Mouse (Mus musculus) intestine, embryonic 16.5 days (tissue): ENCODE measurements around the gene Diras1. TPM values are rescaled to one million over a fixed set of nuclear protein-coding genes. Genes with fewer than 3 reads are reported as not detected.
"Not testable (repeated sequence)": the region's sequence is repeated elsewhere in the genome, so short reads cannot be mapped to it uniquely, and the experiment has no call there.

Source experiments
- ATAC-seq: fragments of 200-750 bp; cut with Nextera tagmentation; 2 replicates; pipeline ENCODE4 v1.8.0; 2017; ENCODE audit warnings: moderate TSS enrichment, moderate library complexity
- H3K27ac ChIP-seq: fragments of 300-500 bp; sonication (generic); 2 replicates; pipeline ENCODE4 v1.5.1; 2014; ENCODE audit warnings: mild to moderate bottlenecking, low read length
- H3K27me3 ChIP-seq: fragments of 300-500 bp; sonication (generic); replicated peaks from 2 replicates; pipeline ENCODE4 v1.6.1; 2014; ENCODE audit warnings: low read length, control low read depth, mixed read lengths; ENCODE audit not compliant: control insufficient read depth, insufficient read depth
- H3K36me3 ChIP-seq: fragments of 300-500 bp; sonication (generic); 2 replicates; pipeline ENCODE4 v1.6.1; 2014; ENCODE audit warnings: low read length, control low read depth; ENCODE audit not compliant: control insufficient read depth, insufficient read depth
- H3K4me1 ChIP-seq: fragments of 300-500 bp; sonication (generic); 2 replicates; pipeline ENCODE4 v1.6.1; 2014; ENCODE audit warnings: low read length, control low read depth, mixed read lengths; ENCODE audit not compliant: control insufficient read depth, insufficient read depth
- H3K4me2 ChIP-seq: fragments of 300-500 bp; sonication (generic); 2 replicates; pipeline ENCODE4 v1.6.1; 2014; ENCODE audit warnings: low read depth, low read length, control low read depth
- H3K4me3 ChIP-seq: fragments of 300-500 bp; sonication (generic); 2 replicates; pipeline ENCODE4 v1.5.1; 2014; ENCODE audit warnings: mild to moderate bottlenecking, low read length
- H3K9ac ChIP-seq: fragments of 300-500 bp; sonication (generic); 2 replicates; pipeline ENCODE4 v1.6.1; 2014; ENCODE audit warnings: low read depth, low read length
- H3K9me3 ChIP-seq: fragments of 300-500 bp; sonication (generic); 2 replicates; pipeline ENCODE4 v1.6.1; 2016; ENCODE audit warnings: low read length, control low read depth; ENCODE audit not compliant: control insufficient read depth
- WGBS: fragments of 180-500 bp; shearing (Covaris S2); extraction: QIAGEN DNeasy Blood & Tissue Kit; methylation state at CpG from one replicate; pipeline ENCODE4 v1.1.7; 2014; 5-methylcytosine and 5-hydroxymethylcytosine counted together
- polyA plus RNA-seq: library from polyadenylated mRNA; unstranded; fragments of >200 nt; fragmentation: Nextera tagmentation; extraction: Ambion mirVana; gene quantifications from 2 replicates; pipeline ENCODE4 v1.2.1, GENCODE M21; 2015

The Diras1 gene
- polyA plus RNA-seq: 0.61 and 0.92 TPM in 2 replicates

DNA sequence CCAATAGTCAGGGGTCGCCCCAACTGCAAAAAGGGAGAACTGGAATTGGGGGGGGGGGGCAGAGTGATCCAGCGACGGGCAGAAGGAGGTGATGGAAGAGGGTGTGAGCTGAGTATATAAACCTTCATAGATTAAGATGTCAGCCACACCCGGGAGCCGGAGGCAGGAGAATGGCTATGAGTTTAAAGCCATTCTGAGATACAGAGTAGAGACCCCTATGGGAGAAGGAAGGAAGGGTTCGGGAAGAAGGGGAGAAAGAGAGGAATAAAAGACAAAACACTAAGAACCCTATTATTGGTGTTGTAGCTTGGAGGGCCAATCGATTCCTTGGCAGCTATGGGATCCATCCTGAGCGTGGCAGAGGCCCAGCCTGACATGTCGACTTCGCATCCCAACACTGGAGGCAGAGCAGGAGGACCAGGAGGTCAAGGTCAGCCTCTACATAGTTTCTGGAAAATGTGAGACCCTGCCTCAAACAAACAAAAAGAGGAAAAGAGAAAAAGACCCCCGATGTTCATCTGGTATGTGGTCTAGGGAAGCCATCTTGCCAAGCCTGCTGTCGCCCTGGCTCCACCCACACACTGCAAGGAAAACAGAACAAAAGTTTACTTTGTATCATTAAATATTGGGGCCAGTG, at the start of gene Diras1:
TSS of gene Diras1 (minus strand) at position 24 of the 637 bp plus-strand sequence.
- Histone ChIP-seq H3K27me3 (peaks cover 30% of the 10 kb centered on the region), H3K4me2 (peak within 1 kb of the TSS; percentile 50), H3K9ac (peak within 1 kb of the TSS; percentile 8; the same call in 1 of the 2 replicates), H3K4me1 (no peaks in the 10 kb centered on the region), H3K9me3 (no peaks in the 10 kb centered on the region), H3K27ac (no peak within 1 kb of the TSS), H3K4me3 (peak within 1 kb of the TSS; percentile 36), H3K36me3 (no peaks in the 10 kb centered on the region)
- WGBS: 45% methylated on average over 12 of the region's 12 CpGs
- no peak for ATAC-seq

DNA sequence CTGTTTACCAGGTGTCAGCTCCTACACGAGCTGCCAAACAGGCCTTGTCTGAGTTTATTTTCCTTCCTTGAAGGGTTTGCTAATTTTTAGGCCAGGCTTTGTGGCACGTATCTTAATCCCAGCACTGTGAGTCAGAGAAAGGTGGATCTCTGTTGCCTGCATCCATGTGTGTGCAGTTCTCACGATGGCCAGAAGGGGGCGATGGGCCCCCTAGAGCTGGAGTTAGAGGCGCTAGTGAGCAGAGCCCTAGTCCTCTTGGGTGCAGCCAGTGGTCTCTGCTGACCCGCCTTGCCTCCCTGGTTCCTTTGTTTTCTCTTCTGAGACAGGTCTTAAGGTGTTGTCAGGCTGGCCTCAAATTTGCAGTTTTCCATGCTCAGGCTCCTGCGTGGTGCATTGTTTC, 48.0 kb upstream of the Diras1 start:
- Histone ChIP-seq H3K9me3 (no peaks in the 10 kb centered on the region), H3K27ac (no peak overlapping the region), H3K27me3 (no peaks in the 10 kb centered on the region), H3K36me3 (peaks cover 11% of the 10 kb centered on the region; the same call in 1 of the 2 replicates), H3K4me3 (no peak overlapping the region), H3K9ac (no peak overlapping the region), H3K4me1 (peaks cover 9% of the 10 kb centered on the region), H3K4me2 (no peak overlapping the region)
- WGBS: 70% methylated on average over 7 of the region's 7 CpGs
- no peak for ATAC-seq

DNA sequence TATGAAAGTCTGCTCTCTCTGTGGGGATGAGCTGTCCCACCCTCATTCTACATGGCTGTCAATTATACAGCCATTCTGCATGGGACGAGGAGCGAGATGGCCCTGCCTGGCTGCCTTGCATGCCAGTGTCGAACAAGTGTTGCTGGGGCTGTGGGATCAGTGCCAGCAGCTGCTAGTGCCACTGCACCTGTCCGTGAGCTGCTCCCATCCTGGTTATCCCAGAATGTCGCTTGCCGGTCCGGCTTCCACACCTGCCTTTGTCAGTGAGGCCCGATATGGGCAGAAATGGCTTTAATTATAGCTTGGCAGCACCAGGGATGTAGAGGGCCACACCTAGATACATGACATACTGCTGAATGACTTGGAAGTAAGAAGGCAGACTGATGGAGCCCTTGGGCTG, 46.8 kb upstream of the Diras1 start:
- WGBS: 93% methylated on average over 8 of the region's 8 CpGs
- H3K27ac ChIP-seq: no peak overlapping the region

GRCm38 (mm10) chr10:81069836-81070235, 44.4 kb upstream of the Diras1 start, which contains the start of gene Thop1:
TSS of gene Thop1 (plus strand) at chr10:81070035.
- peak within 1 kb of the TSS; percentile 82 for H3K4me2 ChIP-seq

More for the DNA sequence above, 46.8 kb upstream of the Diras1 start:
- no peak overlapping the region for H3K4me3 ChIP-seq
- no peaks in the 10 kb centered on the region for H3K9me3 ChIP-seq
- H3K36me3 ChIP-seq: peaks cover 11% of the 10 kb centered on the region; the same call in 1 of the 2 replicates
- H3K4me2 ChIP-seq: no peak overlapping the region
- H3K27me3 ChIP-seq: no peaks in the 10 kb centered on the region
- no peak for ATAC-seq
- no peak overlapping the region for H3K9ac ChIP-seq
- peaks cover 12% of the 10 kb centered on the region for H3K4me1 ChIP-seq

GRCm38 (mm10) chr10:81068706-81069105, 43.2 kb upstream of the Diras1 start:
- peaks cover 12% of the 10 kb centered on the region for H3K4me1 ChIP-seq
- no peak for ATAC-seq
- no peak overlapping the region for H3K9ac ChIP-seq
- no peaks in the 10 kb centered on the region for H3K9me3 ChIP-seq
- H3K36me3 ChIP-seq: peaks cover 4% of the 10 kb centered on the region; the same call in 1 of the 2 replicates
- WGBS: 72% methylated on average over 5 of the region's 5 CpGs
- H3K4me3 ChIP-seq: no peak overlapping the region
- no peaks in the 10 kb centered on the region for H3K27me3 ChIP-seq
- no peak overlapping the region; the same call in 1 of the 2 replicates for H3K27ac ChIP-seq
- no peak overlapping the region for H3K4me2 ChIP-seq

More at GRCm38 (mm10) chr10:81069836-81070235, 44.4 kb upstream of the Diras1 start, which contains the start of gene Thop1:
- under 1% methylated on average over 35 of the region's 35 CpGs for WGBS
- no peak within 1 kb of the TSS for H3K27ac ChIP-seq
- peaks cover 12% of the 10 kb centered on the region for H3K4me1 ChIP-seq
- H3K9me3 ChIP-seq: no peaks in the 10 kb centered on the region
- peak within 1 kb of the TSS; percentile 77 for H3K9ac ChIP-seq
- peak; percentile 92 for ATAC-seq
- peaks cover 6% of the 10 kb centered on the region; the same call in 1 of the 2 replicates for H3K36me3 ChIP-seq
- no peaks in the 10 kb centered on the region for H3K27me3 ChIP-seq
- peak within 1 kb of the TSS; percentile 70 for H3K4me3 ChIP-seq

DNA sequence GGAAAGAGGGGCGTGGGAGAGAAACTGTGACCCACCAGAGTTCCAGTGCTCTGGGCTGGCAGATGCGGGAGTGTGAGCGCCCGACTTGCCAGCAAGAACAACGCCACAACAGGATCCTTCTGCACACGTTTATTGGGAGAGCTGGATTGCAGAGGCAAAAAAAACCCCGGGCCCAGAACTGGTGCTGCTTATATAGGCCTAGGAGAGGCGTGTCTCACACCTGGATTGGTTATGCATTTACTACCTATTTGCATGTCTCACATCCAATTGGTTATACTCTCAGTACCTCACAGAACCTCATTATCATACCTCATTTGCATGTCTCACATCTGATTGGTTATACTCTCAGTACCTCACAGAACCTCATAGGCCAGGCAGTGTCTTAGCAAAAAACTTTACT, 39.1 kb upstream of the Diras1 start:
- H3K9me3 ChIP-seq, H3K27ac ChIP-seq, H3K9ac ChIP-seq, H3K4me3 ChIP-seq, H3K36me3 ChIP-seq, H3K27me3 ChIP-seq, H3K4me2 ChIP-seq, H3K4me1 ChIP-seq, ATAC-seq: not testable (repeated sequence)
- WGBS: 83% methylated on average over 8 of the region's 8 CpGs

DNA sequence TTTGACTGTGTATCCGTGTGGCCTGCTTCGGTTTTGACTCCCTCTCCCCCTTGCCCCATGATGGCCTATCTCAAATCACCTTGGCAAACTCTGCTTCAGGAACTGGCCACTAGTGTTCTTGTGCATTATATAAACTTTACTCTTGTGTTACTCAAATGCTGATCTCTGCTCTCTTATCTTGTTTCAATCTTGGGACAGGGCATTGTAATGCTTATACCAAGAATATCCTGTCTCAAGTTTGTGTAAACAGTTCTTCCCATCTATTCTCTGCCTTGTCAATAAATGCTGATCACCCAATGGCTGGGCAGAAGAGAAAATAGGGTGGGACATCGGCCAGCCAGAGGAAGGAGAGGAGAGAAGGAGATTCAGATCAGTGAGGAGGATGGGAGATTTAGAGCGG, 37.2 kb upstream of the Diras1 start:
- 54% methylated on average over 4 of the region's 4 CpGs for WGBS
- Histone ChIP-seq H3K4me2 (no peak overlapping the region), H3K4me3 (no peak overlapping the region), H3K36me3 (0 out of 2 replicates have a peak, but pooled peaks cover 1% of the 10 kb centered on the region), H3K27ac (no peak overlapping the region), H3K27me3 (no peaks in the 10 kb centered on the region), H3K4me1 (peaks cover 15% of the 10 kb centered on the region), H3K9ac (no peak overlapping the region), H3K9me3 (no peaks in the 10 kb centered on the region)
- ATAC-seq: no peak

GRCm38 (mm10) chr10:81059603-81060543, 34.4 kb upstream of the Diras1 start, which contains the start of gene Sgta:
TSS of gene Sgta (minus strand) at chr10:81060181.
- Histone ChIP-seq H3K27me3 (no peaks in the 10 kb centered on the region), H3K4me2 (peak within 1 kb of the TSS; percentile 93), H3K4me1 (peaks cover 15% of the 10 kb centered on the region), H3K27ac (peak within 1 kb of the TSS; percentile 41), H3K9ac (peak within 1 kb of the TSS; percentile 85), H3K9me3 (no peaks in the 10 kb centered on the region), H3K36me3 (0 out of 2 replicates have a peak, but pooled peaks cover 3% of the 10 kb centered on the region), H3K4me3 (peak within 1 kb of the TSS; percentile 78)
- peak; percentile 95 for ATAC-seq
- WGBS: under 1% methylated on average over 48 of the region's 48 CpGs

GRCm38 (mm10) chr10:81058896-81059295, 33.4 kb upstream of the Diras1 start:
- peak overlapping the region; percentile 85 for H3K9ac ChIP-seq
- WGBS: 84% methylated on average over 6 of the region's 6 CpGs

More at GRCm38 (mm10) chr10:81058896-81059295, 33.4 kb upstream of the Diras1 start:
- H3K4me3 ChIP-seq: peak overlapping the region; percentile 78
- 0 out of 2 replicates have a peak, but pooled peaks cover 3% of the 10 kb centered on the region for H3K36me3 ChIP-seq
- H3K9me3 ChIP-seq: no peaks in the 10 kb centered on the region
- H3K4me1 ChIP-seq: peaks cover 15% of the 10 kb centered on the region
- no peak for ATAC-seq
- H3K4me2 ChIP-seq: peak overlapping the region; percentile 93
- no peaks in the 10 kb centered on the region for H3K27me3 ChIP-seq
- H3K27ac ChIP-seq: no peak overlapping the region
